Mouse (Mus musculus) neural tube, embryonic 11.5 days (tissue): ENCODE data around the gene Dlx6. TPM values are rescaled to one million over a fixed set of nuclear protein-coding genes. Genes with fewer than 3 reads are reported as not detected.
A peak's percentile ranks its signal among the peaks of the same experiment; 100 is the strongest.

ENCODE experiments used
- ATAC-seq: fragments of 200-750 bp; cut with Nextera tagmentation; 2 replicates; pipeline ENCODE4 v1.8.0; 2017; ENCODE audit warnings: moderate number of reproducible peaks, mild to moderate bottlenecking, moderate TSS enrichment, moderate library complexity; ENCODE audit not compliant: insufficient read depth, low FRiP score, low TSS enrichment
- DNase-seq: peaks from one replicate; pipeline ENCODE4 v3.0.0-alpha.2; 2015; ENCODE audit warnings: low spot score
- H3K27ac ChIP-seq: fragments of 300-500 bp; sonication (generic); 2 replicates; pipeline ENCODE4 v1.5.1; 2014; ENCODE audit warnings: low read depth, mild to moderate bottlenecking, low read length
- H3K27me3 ChIP-seq: fragments of 300-500 bp; sonication (generic); 2 replicates; pipeline ENCODE4 v1.6.1; 2014; ENCODE audit warnings: mild to moderate bottlenecking, low read length, mixed read lengths; ENCODE audit not compliant: control insufficient read depth, insufficient read depth
- H3K36me3 ChIP-seq: fragments of 300-500 bp; sonication (generic); 2 replicates; pipeline ENCODE4 v1.6.1; 2014; ENCODE audit warnings: mild to moderate bottlenecking, low read length, moderate library complexity, mixed read lengths; ENCODE audit not compliant: control insufficient read depth, insufficient read depth
- H3K4me1 ChIP-seq: fragments of 300-500 bp; sonication (generic); 2 replicates; pipeline ENCODE4 v1.6.1; 2014; ENCODE audit warnings: low read length, mixed read lengths; ENCODE audit not compliant: control insufficient read depth, insufficient read depth
- H3K4me2 ChIP-seq: fragments of 300-500 bp; sonication (generic); 2 replicates; pipeline ENCODE4 v1.6.1; 2014; ENCODE audit warnings: low read depth, mild to moderate bottlenecking, moderate library complexity
- H3K4me3 ChIP-seq: fragments of 300-500 bp; sonication (generic); 2 replicates; pipeline ENCODE4 v1.5.1; 2014; ENCODE audit warnings: low read depth, low read length
- H3K9ac ChIP-seq: fragments of 300-500 bp; sonication (generic); 2 replicates; pipeline ENCODE4 v1.6.1; 2014; ENCODE audit warnings: mild to moderate bottlenecking, low read length
- H3K9me3 ChIP-seq: fragments of 300-500 bp; sonication (generic); 2 replicates; pipeline ENCODE4 v1.6.1; 2016; ENCODE audit warnings: low read length; ENCODE audit not compliant: control insufficient read depth
- WGBS: fragments of 180-500 bp; shearing (Covaris S2); extraction: QIAGEN DNeasy Blood & Tissue Kit; methylation state at CpG from one replicate; pipeline ENCODE4 v1.1.7; 2014; 5-methylcytosine and 5-hydroxymethylcytosine counted together
- polyA plus RNA-seq: library from polyadenylated mRNA; unstranded; fragments of >200 nt; fragmentation: Nextera tagmentation; extraction: Ambion mirVana; gene quantifications from 2 replicates; pipeline ENCODE4 v1.2.1, GENCODE M21; 2014

Gene Dlx6
- polyA plus RNA-seq, 1 experiment from 2014 or later: not detected

DNA sequence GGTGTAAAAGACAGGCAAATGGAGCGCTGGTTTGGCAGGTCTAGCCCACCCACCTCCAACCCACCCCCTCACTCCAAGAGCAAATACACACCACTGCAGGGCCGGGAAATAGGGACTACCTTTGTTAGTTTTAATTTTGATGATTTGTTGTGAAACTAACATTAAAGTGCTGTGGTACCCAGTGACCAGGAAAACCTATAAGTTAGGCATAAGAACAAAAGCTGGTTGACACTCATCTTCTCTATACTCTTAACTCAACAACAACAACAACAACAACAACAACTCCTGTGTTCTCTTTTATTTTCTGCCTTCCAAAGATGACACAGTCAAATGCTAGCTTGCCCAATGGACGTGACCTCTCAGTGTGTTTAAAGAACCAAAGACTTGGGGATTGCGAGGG lies 6.3 kb upstream of the Dlx6 start:
- Histone ChIP-seq H3K4me2 (no peak overlapping the region), H3K27ac (no peak overlapping the region), H3K4me3 (no peak overlapping the region), H3K9ac (no peak overlapping the region), H3K9me3 (no peaks in the 10 kb centered on the region), H3K27me3 (peaks cover 97% of the 10 kb centered on the region), H3K4me1 (peaks cover 3% of the 10 kb centered on the region; the same call in 1 of the 2 replicates), H3K36me3 (no peaks in the 10 kb centered on the region)
- 1% methylated on average over 4 of the region's 4 CpGs for WGBS
- no peak for ATAC-seq
- no peak for DNase-seq

DNA sequence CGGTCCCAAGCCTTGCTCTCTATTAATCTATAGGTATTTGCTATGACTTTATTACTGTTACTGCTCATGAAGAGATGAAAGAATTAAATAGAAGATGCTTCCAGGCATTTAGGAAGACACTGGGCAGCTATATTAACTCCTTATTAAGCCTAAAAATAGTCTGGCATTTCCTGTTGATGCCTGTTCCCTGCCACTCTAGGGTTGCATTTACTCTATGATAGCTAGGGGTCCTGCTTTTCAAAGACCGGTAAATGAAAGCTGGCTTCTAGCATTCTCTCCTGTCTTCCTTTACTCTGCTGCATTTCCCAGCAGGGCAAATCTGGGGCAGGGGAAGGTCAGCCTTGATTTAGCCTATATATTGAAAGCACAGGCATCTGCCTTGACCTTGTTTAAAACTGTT lies 5.4 kb upstream of the Dlx6 start:
- 11% methylated on average over 2 of the region's 2 CpGs for WGBS
- Histone ChIP-seq H3K27ac (no peak overlapping the region), H3K4me3 (no peak overlapping the region), H3K4me2 (no peak overlapping the region), H3K4me1 (peaks cover 8% of the 10 kb centered on the region; the same call in 1 of the 2 replicates), H3K27me3 (peaks cover 96% of the 10 kb centered on the region), H3K36me3 (no peaks in the 10 kb centered on the region), H3K9ac (no peak overlapping the region), H3K9me3 (no peaks in the 10 kb centered on the region)
- DNase-seq (no peak), ATAC-seq (no peak)

GRCm38 (mm10) chr6:6858571-6858970 lies 4.6 kb upstream of the Dlx6 start:
- peaks cover 96% of the 10 kb centered on the region for H3K27me3 ChIP-seq
- DNase-seq: no peak

GRCm38 (mm10) chr6:6859111-6859949 lies 3.8 kb upstream of the Dlx6 start:
- peaks cover 96% of the 10 kb centered on the region for H3K27me3 ChIP-seq
- H3K9ac ChIP-seq: no peak overlapping the region
- no peak overlapping the region for H3K4me3 ChIP-seq
- under 1% methylated on average over 19 of the region's 19 CpGs for WGBS
- H3K36me3 ChIP-seq: no peaks in the 10 kb centered on the region
- H3K27ac ChIP-seq: no peak overlapping the region
- H3K4me1 ChIP-seq: peaks cover 18% of the 10 kb centered on the region
- no peak overlapping the region for H3K4me2 ChIP-seq
- ATAC-seq (no peak), DNase-seq (peak; percentile 13)
- no peaks in the 10 kb centered on the region for H3K9me3 ChIP-seq

More at GRCm38 (mm10) chr6:6858571-6858970, 4.6 kb upstream of the Dlx6 start:
- Histone ChIP-seq H3K9me3 (no peaks in the 10 kb centered on the region), H3K4me3 (no peak overlapping the region), H3K36me3 (no peaks in the 10 kb centered on the region), H3K4me1 (peaks cover 11% of the 10 kb centered on the region), H3K27ac (no peak overlapping the region), H3K4me2 (no peak overlapping the region), H3K9ac (no peak overlapping the region)
- WGBS: 0% methylated on average over 1 of the region's 1 CpGs
- ATAC-seq: no peak

GRCm38 (mm10) chr6:6859950-6860410 lies 3.2 kb upstream of the Dlx6 start:
- Histone ChIP-seq H3K36me3 (no peaks in the 10 kb centered on the region), H3K9ac (no peak overlapping the region), H3K27me3 (peaks cover 96% of the 10 kb centered on the region), H3K4me1 (peaks cover 19% of the 10 kb centered on the region), H3K4me2 (no peak overlapping the region), H3K4me3 (no peak overlapping the region), H3K27ac (no peak overlapping the region), H3K9me3 (no peaks in the 10 kb centered on the region)
- ATAC-seq (no peak), DNase-seq (peak; percentile 65)
- WGBS: under 1% methylated on average over 21 of the region's 21 CpGs

DNA sequence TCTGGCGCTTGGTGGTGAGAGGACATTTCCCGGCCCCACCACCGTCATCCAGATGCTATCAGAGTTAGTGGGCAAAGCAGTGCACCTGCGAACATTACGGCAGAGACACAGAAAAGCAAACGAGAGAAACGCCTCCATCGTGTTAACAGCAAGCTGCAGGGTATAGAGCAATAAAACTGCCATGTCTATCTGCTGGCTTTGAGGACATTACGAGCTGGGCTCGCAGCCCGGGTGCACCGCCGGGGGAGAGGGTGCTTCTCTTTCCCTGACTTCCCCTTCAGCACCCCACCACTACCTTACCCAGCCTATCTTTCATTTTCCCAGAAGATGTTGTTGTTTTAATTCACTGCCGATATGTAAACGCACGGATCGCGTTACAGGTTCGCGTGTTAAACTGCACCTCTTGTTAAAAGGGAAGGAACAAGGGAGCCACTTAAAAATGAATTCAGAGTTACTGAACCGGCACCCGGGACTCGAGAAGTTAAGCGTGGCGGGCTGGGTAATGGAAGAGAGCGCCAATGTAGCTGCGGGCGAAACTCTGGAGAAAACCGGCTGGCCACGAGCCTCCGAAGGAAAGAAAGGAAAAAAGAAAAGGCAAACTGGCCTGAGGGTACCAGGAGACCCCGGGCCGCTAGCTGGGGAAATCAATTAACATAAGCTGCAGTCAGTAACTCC lies 2.6 kb upstream of the Dlx6 start:
- WGBS: under 1% methylated on average over 33 of the region's 33 CpGs
- Histone ChIP-seq H3K4me3 (no peak overlapping the region), H3K9ac (no peak overlapping the region), H3K27me3 (peaks cover 96% of the 10 kb centered on the region), H3K36me3 (no peaks in the 10 kb centered on the region), H3K27ac (no peak overlapping the region), H3K4me2 (no peak overlapping the region), H3K9me3 (no peaks in the 10 kb centered on the region), H3K4me1 (peaks cover 19% of the 10 kb centered on the region)
- peak; percentile 43 for DNase-seq
- ATAC-seq: no peak

GRCm38 (mm10) chr6:6861086-6861797 lies 1.9 kb upstream of the Dlx6 start:
- Histone ChIP-seq H3K9me3 (no peaks in the 10 kb centered on the region), H3K27ac (no peak overlapping the region), H3K4me2 (no peak overlapping the region), H3K9ac (no peak overlapping the region), H3K4me1 (peaks cover 19% of the 10 kb centered on the region), H3K36me3 (no peaks in the 10 kb centered on the region), H3K4me3 (no peak overlapping the region), H3K27me3 (peaks cover 96% of the 10 kb centered on the region)
- ATAC-seq: no peak
- WGBS: 1% methylated on average over 21 of the region's 21 CpGs
- DNase-seq: peak; percentile 44

DNA sequence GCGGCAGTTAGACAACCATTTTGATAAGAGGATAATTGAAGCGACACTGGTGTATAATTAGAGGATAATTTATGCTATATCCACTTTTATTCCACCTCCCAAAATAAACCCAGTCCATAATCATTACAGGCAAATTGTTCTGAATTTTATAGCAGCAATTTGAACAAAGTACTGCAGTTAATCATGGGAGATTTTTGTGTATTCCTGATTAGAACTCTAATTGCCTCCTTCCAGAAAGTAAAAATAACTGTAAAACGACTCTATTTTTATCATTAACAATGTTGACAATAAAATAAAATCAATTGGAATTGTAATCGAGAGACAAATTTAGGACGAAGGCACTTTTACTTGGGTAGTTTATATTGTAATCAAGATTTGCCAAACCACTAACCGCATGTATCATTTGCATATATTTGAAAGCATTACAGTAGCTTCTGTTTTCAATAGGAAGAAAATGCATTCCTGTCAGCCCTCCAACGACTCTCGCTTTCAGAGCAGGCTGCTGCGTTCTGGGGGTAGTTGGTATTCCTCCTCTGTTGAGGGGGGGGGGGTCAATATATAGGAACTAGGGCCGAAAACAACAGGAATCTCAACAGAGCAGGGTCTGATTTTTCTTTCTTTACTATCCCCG lies 1.2 kb upstream of the Dlx6 start:
- ATAC-seq (no peak), DNase-seq (peak; percentile 10)
- Histone ChIP-seq H3K9me3 (no peaks in the 10 kb centered on the region), H3K4me3 (no peak overlapping the region), H3K36me3 (no peaks in the 10 kb centered on the region), H3K9ac (no peak overlapping the region), H3K27ac (no peak overlapping the region), H3K4me2 (peak overlapping the region; percentile 70; the same call in 1 of the 2 replicates), H3K27me3 (peaks cover 96% of the 10 kb centered on the region), H3K4me1 (peaks cover 19% of the 10 kb centered on the region)
- WGBS: 2% methylated on average over 11 of the region's 11 CpGs
